Mouse (Mus musculus) E14TG2a.4 (cell line): ENCODE results near the gene Itpk1.

Experiments
- H3K27me3 ChIP-seq: 2 replicates; pipeline ENCODE4 v1.6.1; 2014; ENCODE audit warnings: low read length, control low read depth; ENCODE audit not compliant: insufficient read depth
- H3K36me3 ChIP-seq: 2 replicates; pipeline ENCODE4 v1.6.1; 2014; ENCODE audit warnings: low read length, control low read depth; ENCODE audit not compliant: insufficient read depth
- H3K4me1 ChIP-seq: replicated peaks from 2 replicates; pipeline ENCODE4 v1.6.1; 2014; ENCODE audit warnings: low read depth, low read length, control low read depth
- H3K4me3 ChIP-seq: replicated peaks from 2 replicates; pipeline ENCODE4 v1.5.1; 2014; ENCODE audit warnings: mild to moderate bottlenecking, low read length
- H3K9me3 ChIP-seq: 2 replicates; pipeline ENCODE4 v1.6.1; 2014; ENCODE audit warnings: low read length, control low read depth
- CTCF ChIP-seq: conservative IDR thresholded peaks from 2 replicates; pipeline ENCODE4 v1.5.1; 2014; ENCODE audit warnings: low read length
- NANOG ChIP-seq: IDR thresholded peaks from 2 replicates; pipeline ENCODE4 v1.6.1; 2014; ENCODE audit warnings: borderline replicate concordance, low read length, mixed read lengths
- POU5F1 ChIP-seq: IDR thresholded peaks from 2 replicates; pipeline ENCODE4 v1.6.1; 2014; ENCODE audit warnings: low read length, borderline replicate concordance

Itpk1 gene

GRCm38 (mm10) chr12:102719552-102720315 is 15.0 kb upstream of the Itpk1 start:
- H3K36me3 ChIP-seq = no peaks in the 10 kb centered on the region
- no peaks in the 10 kb centered on the region for H3K9me3 ChIP-seq
- no peak for TF ChIP-seq POU5F1
- TF ChIP-seq CTCF = peak; percentile 65
- H3K27me3 ChIP-seq = no peaks in the 10 kb centered on the region
- peaks cover 95% of the 10 kb centered on the region for H3K4me1 ChIP-seq
- H3K4me3 ChIP-seq = peak overlapping the region; percentile 57

GRCm38 (mm10) chr12:102714654-102715395 is 10.1 kb upstream of the Itpk1 start:
- no peak for TF ChIP-seq NANOG
- no peak for TF ChIP-seq CTCF
- no peak for TF ChIP-seq POU5F1
- Histone ChIP-seq H3K4me3 (peak overlapping the region; percentile 26; the same call in 1 of the 2 replicates), H3K9me3 (no peaks in the 10 kb centered on the region), H3K27me3 (no peaks in the 10 kb centered on the region), H3K36me3 (no peaks in the 10 kb centered on the region), H3K4me1 (peaks cover 96% of the 10 kb centered on the region)

GRCm38 (mm10) chr12:102714116-102714515 is 9.4 kb upstream of the Itpk1 start:
- Histone ChIP-seq H3K27me3 (no peaks in the 10 kb centered on the region), H3K9me3 (no peaks in the 10 kb centered on the region), H3K4me1 (peaks cover 97% of the 10 kb centered on the region), H3K4me3 (peak overlapping the region; percentile 54), H3K36me3 (no peaks in the 10 kb centered on the region)
- TF ChIP-seq NANOG (no peak), CTCF (no peak)

GRCm38 (mm10) chr12:102713153-102713865 is 8.6 kb upstream of the Itpk1 start:
- TF ChIP-seq CTCF = no peak
- TF ChIP-seq NANOG = no peak
- no peak for TF ChIP-seq POU5F1
- Histone ChIP-seq H3K4me3 (peak overlapping the region; percentile 54), H3K9me3 (no peaks in the 10 kb centered on the region), H3K36me3 (no peaks in the 10 kb centered on the region), H3K4me1 (peaks cover 95% of the 10 kb centered on the region), H3K27me3 (0 out of 2 replicates have a peak, but pooled peaks cover 1% of the 10 kb centered on the region)

GRCm38 (mm10) chr12:102710851-102711375 is 6.2 kb upstream of the Itpk1 start:
- H3K27me3 ChIP-seq = peaks cover 6% of the 10 kb centered on the region; the same call in 1 of the 2 replicates
- H3K4me1 ChIP-seq = peaks cover 95% of the 10 kb centered on the region
- no peaks in the 10 kb centered on the region for H3K36me3 ChIP-seq
- TF ChIP-seq CTCF (no peak), POU5F1 (no peak), NANOG (no peak)
- 0 out of 2 replicates have a peak overlapping the region, but pooled peaks have one; percentile 24 for H3K4me3 ChIP-seq
- no peaks in the 10 kb centered on the region for H3K9me3 ChIP-seq

GRCm38 (mm10) chr12:102709896-102710295 is 5.2 kb upstream of the Itpk1 start:
- H3K9me3 ChIP-seq = no peaks in the 10 kb centered on the region
- H3K4me1 ChIP-seq = peaks cover 94% of the 10 kb centered on the region
- TF ChIP-seq NANOG (no peak), POU5F1 (no peak), CTCF (no peak)

GRCm38 (mm10) chr12:102708220-102708619 is 3.5 kb upstream of the Itpk1 start:
- Histone ChIP-seq H3K4me3 (0 out of 2 replicates have a peak overlapping the region, but pooled peaks have one; percentile 13), H3K9me3 (no peaks in the 10 kb centered on the region), H3K27me3 (peaks cover 9% of the 10 kb centered on the region; the same call in 1 of the 2 replicates), H3K4me1 (peaks cover 87% of the 10 kb centered on the region), H3K36me3 (no peaks in the 10 kb centered on the region)
- TF ChIP-seq NANOG = no peak
- TF ChIP-seq POU5F1 = no peak
- no peak for TF ChIP-seq CTCF

More at GRCm38 (mm10) chr12:102709896-102710295, 5.2 kb upstream of the Itpk1 start:
- Histone ChIP-seq H3K27me3 (peaks cover 6% of the 10 kb centered on the region; the same call in 1 of the 2 replicates), H3K4me3 (no peak overlapping the region), H3K36me3 (no peaks in the 10 kb centered on the region)

GRCm38 (mm10) chr12:102706833-102707463 is 2.2 kb upstream of the Itpk1 start:
- Histone ChIP-seq H3K4me1 (peaks cover 86% of the 10 kb centered on the region), H3K36me3 (no peaks in the 10 kb centered on the region), H3K9me3 (no peaks in the 10 kb centered on the region), H3K27me3 (peaks cover 9% of the 10 kb centered on the region; the same call in 1 of the 2 replicates), H3K4me3 (peak overlapping the region; percentile 48)
- no peak for TF ChIP-seq CTCF
- TF ChIP-seq POU5F1 = no peak
- TF ChIP-seq NANOG = no peak; the same call in 1 of the 2 replicates
